Mouse (Mus musculus) monocyte, adult 5-6 weeks (primary cell): ENCODE data around the gene Elp1. TPM values are rescaled to one million over a fixed set of nuclear protein-coding genes. Genes with fewer than 3 reads are reported as not detected.

Experiments used
- ATAC-seq: fragments of 153-309, 156-312 bp; replicated peaks from 2 replicates; pipeline ENCODE4 v1.8.0; 2017; ENCODE audit warnings: mild to moderate bottlenecking; ENCODE audit not compliant: low TSS enrichment, insufficient number of reproducible peaks, severe bottlenecking, poor library complexity, low FRiP score
- total RNA-seq: library from RNA; stranded (forward); fragments of 200-1000, 200-491, 200-594 nt; gene quantifications from 3 replicates; pipeline ENCODE4 v1.2.3, GENCODE M21; 2017

Elp1 gene
- total RNA-seq, 1 experiment from 2014 or later = 20.7 TPM

DNA sequence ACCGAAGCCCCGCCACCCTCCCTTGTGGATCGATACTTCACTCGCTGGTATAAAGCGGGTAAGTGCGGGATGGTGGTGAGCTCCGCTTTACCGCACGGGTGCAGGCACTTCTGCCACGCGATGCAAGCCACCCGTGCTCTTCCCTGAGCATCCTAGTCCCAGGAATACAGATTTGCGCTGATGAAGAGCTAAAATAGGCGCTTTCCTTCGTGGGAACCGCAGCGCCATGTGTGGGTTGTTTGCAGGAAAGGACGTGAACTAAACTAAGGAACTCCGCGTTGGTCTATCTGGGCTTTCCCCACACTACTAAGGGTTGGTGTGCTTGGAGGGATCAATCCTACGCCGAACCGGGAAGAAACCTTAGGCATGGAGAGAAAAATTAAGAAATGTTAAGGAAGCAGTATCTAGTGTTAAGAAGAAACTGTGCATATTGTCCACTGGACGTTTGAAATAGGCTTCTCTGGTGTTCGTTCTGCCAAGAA, 579 bp upstream of the Elp1 start:
- ATAC-seq = no peak

DNA sequence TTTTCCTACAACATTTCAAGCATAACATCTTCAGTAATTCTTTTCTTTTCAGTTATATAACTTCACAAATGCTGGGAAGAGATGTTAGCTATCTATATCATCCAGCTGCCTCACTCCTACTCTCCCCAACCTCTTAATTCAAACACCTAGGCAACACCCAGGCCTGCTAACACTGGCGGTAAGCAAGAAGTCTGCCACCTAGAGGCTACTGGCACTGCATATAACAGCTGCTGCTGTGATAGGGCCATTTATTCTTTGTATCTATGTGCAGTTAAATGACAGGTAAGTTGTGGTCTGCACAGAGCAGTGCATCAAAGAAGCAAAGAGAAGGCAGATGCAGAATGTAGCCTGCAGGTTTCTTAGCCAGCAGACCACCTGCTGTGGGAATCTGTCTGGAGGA, 10.8 kb downstream of the Elp1 start:
- ATAC-seq = no peak

DNA sequence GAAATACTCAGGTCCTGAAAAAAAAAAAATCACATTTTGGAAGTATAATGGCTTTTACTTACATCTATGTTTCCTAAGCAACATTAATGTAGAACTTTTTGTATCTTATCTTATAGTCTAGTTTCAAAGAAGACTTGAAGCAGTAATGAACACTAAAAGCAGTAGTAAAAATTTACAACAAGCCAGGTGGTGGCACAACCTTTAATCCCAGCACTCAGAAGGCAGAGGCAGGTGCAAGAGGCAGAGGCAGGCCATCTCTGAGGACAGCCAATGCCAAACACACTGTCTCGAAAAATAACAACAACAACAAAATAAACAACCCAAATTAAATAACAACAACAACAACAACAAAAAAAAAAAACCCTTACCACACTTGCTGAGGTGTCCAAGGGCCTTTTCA, 31.1 kb downstream of the Elp1 start:
- ATAC-seq = no peak

DNA sequence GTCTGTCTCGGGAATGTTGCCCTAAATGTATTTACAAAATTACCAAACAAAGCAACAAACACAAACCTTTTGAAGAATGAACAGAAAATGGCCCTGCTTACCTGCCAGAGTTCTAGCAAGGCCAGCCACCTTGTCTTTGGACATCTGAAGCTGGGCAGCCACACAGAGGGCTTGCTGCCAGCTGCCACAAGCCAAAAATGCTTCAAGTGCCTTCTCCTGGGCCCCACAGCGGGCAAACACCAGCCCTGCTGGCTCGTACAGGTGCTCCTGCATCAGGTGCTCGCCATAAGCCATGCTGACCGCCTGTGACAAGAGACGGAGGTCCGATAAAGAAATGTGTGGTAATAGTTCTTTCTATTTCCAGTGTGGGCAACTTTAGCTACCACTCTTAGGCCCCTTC, 33.2 kb downstream of the Elp1 start:
- ATAC-seq = no peak

DNA sequence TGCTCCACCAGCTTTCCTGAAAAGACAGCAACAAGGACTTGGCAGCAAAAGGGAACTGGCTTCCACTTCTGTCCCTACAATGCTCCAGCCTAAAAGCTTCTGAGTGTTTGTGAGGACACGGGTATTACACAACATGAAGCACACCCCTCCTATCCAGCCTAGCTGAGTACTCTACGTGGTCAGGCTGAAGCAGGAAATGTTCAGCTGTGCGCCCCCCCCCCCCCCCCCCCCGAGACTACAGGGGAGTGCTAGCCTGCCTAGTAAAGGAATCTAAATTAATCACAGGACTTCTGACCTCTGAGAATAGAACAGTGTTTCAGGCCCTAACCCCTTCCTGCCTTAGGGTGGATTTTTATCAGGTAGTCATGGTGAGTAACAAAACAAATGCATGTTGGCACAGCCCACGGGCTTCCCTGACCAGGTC, 34.3 kb downstream of the Elp1 start:
- ATAC-seq = no peak

DNA sequence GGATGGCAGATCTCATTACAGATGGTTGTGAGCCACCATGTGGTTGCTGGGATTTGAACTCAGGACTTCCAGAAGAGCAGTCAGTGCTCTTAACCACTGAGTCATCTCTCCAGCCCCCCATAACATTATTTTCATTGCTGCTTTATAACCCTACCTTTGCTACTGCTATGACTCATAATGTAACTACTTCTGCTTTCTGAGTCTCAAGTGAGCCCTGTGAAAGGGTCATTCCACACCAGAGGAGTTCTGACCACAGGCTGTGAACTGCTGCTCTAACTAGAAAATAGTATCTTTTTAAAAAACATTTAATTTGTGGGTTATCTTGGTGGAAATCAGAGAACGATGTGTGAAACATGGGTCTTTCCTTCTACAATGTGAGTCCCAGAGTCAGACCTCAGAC, 44.4 kb downstream of the Elp1 start:
- no peak; the same call in 1 of the 2 replicates for ATAC-seq

DNA sequence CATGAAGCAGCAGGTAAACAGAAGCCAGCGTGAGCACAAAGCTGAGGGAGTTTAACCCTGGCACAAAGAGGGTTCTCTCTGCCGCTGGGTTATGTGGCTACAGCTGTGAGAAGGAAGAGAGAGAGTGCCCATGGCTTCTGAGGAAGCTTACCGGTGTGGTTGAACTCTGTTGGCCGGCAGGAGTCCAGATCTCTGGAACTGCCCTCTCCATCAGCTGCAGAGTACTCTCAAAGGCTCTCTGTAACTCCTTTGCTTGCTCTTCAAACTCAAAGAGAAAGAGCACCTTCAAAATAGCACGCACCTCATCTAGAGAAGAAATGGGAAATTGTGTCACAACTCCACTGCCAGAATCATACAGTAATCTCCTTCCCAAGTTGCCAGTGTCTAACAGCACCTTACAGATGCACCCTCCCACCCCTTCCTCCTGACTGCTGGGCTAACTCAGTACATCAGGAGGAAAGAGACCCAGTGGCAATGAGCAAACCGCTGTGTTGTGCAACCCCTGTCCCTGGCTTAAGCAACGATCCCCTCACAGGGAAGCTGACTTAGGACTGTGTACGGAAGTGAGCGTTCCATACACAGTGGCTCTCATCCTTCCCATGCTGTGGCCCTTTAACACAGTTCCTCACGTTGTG, 45.0 kb downstream of the Elp1 start:
- peak; percentile 86 for ATAC-seq

DNA sequence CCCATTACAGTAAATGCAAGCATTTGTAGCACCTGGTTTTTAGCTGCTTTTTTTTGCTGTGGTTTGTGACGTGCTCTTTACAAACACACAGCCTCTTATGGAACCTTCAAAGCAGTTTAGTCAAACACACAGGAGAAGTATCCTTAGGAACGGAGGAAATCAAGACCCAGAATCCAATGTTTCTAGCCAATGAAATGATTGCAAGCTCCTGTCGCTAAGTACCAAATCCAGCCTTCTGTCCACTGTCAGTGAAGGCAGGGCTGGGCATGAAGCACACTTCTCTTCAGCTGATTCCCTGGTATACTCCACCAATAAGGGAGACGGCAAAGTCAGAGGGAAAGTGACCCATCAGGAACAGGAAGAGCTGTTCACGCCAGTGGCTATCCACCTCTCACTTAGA, 46.1 kb downstream of the Elp1 start:
- no peak for ATAC-seq

DNA sequence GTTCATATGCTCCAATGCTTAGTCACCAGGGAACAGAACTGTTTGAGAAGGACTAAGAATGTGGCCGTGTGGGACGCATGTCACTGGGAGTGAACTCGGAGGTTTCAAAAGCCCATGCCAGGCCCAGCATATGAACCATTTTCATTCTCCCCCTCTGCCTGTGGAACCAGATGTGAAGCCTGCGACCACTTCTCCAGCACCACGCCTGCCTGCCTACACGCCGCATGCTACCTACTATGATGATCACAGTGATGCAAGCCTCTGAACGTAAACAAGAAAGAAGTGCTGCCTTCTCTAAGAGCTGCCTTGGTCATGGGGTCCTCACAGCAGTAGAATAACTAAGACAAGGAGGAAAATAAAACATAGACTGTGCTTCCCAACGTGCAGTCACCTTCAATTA, 54.7 kb downstream of the Elp1 start:
- no peak for ATAC-seq

DNA sequence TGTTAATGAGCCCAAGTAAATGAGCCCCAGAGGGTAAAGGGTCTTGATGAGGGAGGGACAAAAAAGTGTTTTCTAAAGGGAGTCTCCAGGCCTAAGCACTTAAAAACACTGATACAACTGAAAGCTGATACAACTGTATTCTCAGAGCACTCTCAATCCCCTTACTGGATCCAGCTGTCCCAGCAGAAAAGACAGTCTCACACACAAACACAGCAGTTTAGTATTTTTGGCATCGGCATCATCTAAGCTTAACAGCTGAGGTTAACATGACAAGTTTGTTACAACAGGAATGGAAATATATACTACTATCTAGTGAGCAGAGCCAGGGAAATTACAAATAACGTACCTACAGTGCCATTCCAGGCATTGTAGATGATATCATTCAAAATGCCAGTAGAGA, 55.8 kb downstream of the Elp1 start:
- ATAC-seq = no peak

DNA sequence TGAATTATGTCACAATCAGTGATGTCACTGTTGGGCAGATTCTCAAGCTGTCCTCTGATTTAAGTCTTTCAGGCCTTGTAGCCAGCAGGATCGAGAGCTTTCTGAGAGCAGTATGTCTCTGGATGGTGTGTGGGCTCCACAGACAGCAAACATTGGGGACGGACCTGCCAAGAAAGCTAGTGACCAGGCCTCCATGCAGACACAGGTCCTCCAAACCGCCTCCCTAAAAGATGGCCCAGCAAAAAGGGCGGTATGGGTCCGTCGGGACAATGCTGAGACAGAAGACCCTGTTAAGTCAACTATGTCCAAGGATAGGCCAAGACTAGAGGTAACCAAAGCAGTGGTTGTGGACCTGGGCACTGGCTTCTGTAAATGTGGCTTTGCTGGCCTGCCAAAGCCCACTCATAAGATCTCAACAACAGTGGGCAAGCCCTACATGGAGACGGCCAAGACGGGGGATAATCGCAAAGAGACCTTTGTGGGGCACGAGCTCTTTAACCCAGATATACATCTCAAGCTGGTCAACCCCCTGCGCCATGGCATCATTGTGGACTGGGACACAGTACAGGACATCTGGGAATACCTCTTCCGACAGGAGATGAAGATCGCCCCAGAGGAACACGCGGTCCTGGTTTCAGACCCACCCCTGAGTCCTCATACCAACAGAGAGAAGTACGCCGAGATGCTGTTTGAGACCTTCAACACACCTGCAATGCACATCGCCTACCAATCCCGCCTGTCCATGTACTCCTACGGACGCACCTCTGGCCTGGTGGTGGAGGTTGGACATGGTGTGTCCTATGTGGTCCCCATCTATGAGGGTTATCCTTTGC, 58.6 kb downstream of the Elp1 start, which contains the start of gene Actl7a:
Gene Actl7a, plus strand, starts transcription at position 51 of the 833 bp plus-strand sequence.
- ATAC-seq = no peak

DNA sequence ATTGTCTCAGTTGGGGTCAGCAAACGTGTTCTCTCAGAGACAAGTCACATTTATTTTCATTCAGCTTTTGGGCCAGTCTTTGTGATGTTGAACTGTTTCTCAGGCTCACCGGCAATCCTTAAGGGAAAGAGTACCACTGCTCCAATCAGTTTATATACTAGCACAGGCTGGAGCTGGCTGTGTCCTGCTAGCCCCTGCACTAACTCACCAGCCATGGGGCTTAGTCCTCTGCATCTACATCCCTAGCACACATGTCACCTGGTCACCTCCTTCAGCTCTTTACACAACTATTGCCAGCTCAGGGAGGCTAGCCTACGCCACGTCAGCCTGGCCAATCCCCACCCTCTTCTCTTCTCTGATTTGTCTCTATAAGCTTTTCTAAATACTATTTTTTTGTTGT, 59.4 kb downstream of the Elp1 start:
- no peak for ATAC-seq

DNA sequence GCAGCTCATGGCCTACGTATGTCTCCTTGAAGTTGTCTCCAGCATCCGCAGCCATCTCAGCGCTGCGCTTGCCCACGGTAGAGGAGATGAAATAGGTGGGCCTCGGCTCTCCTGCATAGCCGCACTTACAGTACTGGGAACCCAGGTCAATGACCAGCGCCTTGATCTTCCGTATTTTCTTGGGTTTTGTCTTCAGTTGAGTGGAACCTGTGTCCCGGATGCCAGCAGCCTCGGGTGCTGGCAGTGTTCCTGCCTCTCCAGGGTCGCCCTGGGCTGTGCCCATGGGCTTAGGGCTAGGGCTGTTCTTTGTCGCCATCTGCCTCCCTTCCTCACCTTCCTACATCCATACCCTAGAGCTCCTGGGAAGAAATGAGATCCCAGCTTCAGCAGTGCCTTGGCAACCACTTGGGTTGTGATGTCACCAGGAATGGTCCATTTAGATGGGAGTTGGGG, 61.1 kb downstream of the Elp1 start, which contains the start of gene Actl7b:
Gene Actl7b, minus strand, starts transcription at position 403 of the 453 bp plus-strand sequence.
- ATAC-seq = no peak

DNA sequence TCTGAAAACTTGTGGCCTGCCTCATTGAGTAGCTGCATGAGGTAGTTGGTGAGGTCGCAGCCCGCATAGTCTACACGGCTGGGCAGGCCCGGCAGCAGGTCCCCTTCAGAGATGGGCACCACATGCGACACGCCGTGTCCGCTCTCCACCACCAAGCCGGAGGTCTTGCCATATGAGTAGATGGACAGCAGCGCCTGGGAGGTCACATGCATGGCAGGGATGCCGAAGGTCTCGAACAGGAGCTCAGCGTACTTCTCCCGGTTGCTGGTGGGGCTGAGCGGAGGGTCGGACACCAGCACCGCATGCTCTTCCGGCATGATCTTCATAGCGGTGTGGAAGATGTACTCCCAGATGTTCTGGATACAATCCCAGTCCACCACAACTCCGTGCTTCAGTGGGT, 61.5 kb downstream of the Elp1 start:
- ATAC-seq = no peak

DNA sequence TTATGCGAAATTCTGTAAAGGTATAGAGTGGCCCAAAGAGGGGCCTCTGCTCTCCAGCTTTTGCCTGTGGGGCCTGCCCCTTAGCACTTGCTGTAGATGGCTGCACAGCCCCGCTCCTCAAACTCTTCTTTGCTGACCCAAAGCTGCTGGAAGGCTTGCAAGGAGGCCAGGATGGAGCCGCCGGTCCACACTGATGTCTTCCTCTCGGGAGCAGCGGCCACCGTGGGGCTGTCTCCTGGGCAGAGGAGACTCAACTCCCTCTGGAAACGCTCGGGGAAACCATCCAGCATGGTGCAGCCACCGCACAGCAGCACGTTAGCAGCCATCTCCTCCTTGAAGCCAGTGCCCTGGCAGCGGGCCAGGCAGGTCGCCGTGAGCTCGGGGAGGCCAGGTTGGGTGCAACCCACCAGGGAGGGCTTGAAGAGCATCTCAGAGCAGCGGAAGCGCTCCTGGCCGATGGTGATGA, 62.1 kb downstream of the Elp1 start, which contains the start of gene Gm26657:
Gene Gm26657, plus strand, starts transcription at position 51 of the 466 bp plus-strand sequence.
- ATAC-seq = no peak

DNA sequence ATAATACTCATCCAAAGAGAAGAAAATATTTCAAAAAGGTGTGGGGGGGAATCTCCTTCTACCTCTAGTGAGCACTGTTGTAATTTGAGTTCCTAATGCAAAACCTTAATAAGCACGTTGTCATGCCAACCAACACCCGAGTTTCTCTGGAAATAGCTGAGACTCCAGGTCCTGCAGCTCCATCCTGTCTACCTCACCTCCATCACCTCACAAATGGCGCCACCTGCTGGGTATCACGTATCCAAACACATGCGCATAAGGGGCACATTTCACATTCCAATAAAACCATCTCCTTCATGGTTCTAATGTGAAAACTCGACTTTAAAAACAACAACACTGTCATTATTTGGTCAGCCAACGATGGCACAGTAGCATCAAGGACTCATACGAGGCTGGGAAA, 76.3 kb downstream of the Elp1 start:
- ATAC-seq = no peak

DNA sequence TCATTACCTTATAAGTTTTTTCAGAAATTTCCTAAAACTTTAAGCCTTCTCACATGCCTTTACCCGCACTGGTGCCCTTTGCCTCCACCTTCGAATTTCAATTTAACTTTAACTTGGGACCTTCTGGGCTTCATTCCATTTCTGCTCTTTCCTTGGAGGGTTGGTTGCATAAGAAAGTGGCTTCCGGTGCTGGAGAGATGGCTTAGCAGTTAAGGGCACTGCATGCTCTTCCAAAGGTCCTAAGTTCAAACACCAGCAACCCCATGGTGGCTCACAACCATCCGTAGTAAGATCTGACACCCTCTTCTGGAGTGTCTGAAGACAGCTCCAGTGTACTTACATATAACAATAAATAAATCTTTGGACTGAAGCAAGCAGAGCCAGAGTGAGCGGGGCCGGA, 78.9 kb downstream of the Elp1 start:
- no peak for ATAC-seq

DNA sequence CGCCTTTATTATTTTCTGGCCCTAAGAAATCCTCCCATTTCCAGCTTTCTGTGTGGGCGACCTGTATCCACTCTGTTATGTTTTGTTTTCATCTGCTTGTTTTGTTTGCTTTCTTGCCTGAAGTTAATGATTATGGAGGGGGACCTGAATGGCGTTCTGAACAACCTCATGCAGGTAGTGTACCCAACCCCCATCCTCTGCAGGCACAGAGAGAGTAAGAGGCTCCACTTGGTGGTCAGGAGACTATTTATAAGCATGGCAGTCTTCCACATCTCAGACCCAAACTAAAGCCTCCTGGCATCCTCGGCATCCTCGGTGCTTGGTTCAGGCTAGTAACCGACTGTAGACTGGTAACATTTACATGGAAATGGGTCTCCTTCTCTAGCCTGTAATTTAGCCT, 79.8 kb downstream of the Elp1 start:
- no peak for ATAC-seq

DNA sequence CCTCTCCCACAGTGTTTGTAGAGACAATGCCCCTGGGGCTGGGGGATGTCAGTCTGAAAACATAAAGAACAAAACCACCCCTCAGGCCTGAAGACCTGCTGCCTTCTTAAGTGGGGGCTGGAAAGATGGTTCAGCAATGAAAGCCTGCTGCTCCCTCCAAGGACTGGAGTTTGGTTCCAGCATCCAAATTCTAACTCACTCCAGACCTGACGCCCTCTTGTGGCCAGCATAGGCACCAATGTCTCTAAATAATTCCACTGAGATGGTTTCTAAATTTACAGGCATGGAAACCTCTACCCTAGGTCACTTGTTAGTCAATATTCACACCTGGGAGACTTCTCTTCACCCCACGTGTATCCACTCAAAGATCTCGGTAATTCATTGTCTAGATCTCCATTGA, 80.7 kb downstream of the Elp1 start:
- ATAC-seq = no peak

DNA sequence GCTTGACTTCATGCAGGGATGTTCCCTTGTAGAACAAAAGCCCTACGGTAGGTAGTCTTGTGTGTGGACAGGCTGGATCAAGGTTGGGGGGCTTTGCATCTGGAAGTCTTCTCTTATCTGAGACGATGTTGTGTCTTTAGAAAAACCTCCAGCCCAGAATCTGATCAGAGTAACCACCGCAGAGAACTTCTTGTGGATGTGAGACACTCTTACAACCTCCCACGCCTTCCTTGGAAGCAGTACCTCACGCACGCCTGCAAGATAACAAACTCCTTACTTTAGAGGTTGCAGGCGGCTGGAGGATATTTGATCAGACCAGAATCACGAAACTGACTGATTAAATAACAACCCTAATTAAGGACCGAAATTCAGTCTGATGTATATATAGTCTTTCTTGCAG, 81.7 kb downstream of the Elp1 start:
- ATAC-seq = no peak
